Mouse (Mus musculus) layer of hippocampus, postnatal 10 days (tissue): ENCODE results near the gene Pamr1. TPM values are rescaled to one million over a fixed set of nuclear protein-coding genes. Genes with fewer than 3 reads are reported as not detected.

Experiments used
- DNase-seq, 2 experiments: peaks; one replicate each; pipeline ENCODE4 v3.0.0; 2021; ENCODE audit warnings: low spot score in 2 of 2
- total RNA-seq, 2 experiments: library from RNA; stranded (reverse); gene quantifications; 2 replicates each; pipeline ENCODE4 v1.2.3; 2021

The Pamr1 gene
- total RNA-seq, 2 experiments from 2014 or later, result 11.1 to 13.3 TPM

DNA sequence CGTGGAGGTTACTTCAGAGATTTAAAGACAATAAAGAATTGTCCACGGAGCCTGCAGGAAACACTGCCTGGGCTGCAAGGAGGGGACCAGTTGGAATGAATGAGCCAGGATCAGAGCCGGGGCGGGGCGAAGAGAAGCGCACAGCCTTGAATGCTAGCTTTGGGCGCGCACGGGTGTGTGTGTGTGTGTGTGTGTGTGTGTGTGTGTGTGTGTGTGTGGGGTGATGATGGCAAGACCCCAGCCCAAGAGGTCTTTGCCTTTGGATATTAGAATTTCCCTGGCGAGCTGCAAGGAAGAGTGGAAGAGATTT lies 109.7 kb downstream of the Pamr1 start:
- DNase-seq, result no peak

DNA sequence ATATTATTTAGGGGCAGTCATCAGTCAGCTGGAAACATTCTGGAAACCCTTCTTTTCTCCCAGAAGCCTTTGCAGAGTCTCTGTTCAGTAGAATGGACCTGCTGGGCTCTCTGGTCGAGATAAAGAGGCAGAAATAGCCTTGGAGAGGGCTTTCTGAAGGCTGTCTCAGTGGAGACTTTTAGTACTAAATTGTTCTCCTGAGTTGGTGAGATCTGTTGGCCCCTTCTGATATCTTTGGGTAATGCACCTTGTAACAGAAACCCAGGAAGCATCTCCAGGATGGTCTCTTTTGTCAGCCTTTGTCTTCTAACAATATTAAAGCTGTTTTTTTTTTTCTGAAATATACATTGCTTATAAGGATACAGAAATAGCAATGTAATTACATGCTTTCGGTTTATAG lies 111.2 kb downstream of the Pamr1 start:
- DNase-seq, result no peak

DNA sequence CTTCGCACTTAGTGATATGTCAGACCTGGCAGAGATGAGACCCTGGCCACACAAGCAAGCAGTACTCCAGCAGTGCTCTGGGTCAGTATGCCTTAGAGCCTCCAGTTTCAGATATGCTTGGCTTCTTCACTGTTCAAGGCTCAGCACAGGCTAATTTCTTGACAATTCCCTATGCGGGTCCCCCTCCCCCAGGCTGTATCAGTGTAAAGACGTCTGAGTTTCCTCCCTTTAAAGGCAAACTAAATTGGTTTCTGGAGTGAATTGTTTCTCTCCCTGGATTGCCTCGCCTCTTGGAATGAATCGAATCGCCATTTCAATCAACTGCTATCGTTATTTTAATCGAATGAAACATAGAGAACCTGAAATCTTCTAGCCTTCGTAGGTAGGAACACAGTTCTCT lies 113.1 kb downstream of the Pamr1 start:
- no peak for DNase-seq

- DNase-seq, result no peak
Observed at GRCm38 (mm10) chr2:102663339-102663738, 113.5 kb downstream of the Pamr1 start.

- DNase-seq, result no peak
Observed at GRCm38 (mm10) chr2:102663865-102664264, 114.1 kb downstream of the Pamr1 start.

- no peak for DNase-seq
Observed at GRCm38 (mm10) chr2:102667981-102668380, 118.2 kb downstream of the Pamr1 start.

- DNase-seq, result no peak
Observed at GRCm38 (mm10) chr2:102669580-102669979, 119.8 kb downstream of the Pamr1 start.

DNA sequence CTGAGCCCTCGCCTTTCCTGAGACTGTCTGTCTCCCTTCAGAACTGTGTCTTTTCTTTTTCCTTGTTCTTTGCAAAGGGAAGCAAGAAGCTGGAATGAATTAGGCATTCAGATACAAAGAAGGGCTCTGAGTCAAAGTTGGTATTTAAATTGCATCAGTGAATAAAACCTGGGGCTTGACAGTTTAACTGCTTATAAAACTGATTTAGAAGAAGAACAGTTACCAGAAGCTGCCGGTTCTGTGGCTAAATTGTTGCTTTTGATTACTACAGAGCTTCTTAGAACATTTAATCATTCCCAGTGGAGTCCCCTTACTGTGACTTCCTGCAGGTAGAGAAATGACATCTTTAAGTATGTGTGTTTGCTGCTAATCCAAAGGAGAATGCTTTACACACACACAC lies 124.8 kb downstream of the Pamr1 start:
- DNase-seq, result no peak

DNA sequence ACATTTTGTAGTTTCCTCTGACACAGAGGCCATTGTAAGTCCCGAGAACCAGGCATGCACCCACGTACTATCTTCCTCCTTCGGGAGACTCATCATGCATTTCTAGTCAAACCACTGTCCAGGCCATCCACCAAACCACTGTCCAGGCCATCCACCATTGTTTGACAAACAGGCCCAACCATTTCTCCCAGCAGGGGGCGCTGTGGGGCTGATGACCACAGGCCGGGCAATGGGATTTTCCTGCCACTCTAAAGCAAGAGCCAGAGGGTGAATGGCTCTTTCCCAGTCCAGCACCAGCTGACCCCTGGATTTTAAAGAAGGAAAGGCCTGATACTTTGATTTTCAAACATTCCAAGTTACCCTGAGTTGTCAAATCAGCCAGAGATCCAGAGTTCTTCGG lies 125.5 kb downstream of the Pamr1 start:
- peak; percentile 78 to 80 for DNase-seq

DNA sequence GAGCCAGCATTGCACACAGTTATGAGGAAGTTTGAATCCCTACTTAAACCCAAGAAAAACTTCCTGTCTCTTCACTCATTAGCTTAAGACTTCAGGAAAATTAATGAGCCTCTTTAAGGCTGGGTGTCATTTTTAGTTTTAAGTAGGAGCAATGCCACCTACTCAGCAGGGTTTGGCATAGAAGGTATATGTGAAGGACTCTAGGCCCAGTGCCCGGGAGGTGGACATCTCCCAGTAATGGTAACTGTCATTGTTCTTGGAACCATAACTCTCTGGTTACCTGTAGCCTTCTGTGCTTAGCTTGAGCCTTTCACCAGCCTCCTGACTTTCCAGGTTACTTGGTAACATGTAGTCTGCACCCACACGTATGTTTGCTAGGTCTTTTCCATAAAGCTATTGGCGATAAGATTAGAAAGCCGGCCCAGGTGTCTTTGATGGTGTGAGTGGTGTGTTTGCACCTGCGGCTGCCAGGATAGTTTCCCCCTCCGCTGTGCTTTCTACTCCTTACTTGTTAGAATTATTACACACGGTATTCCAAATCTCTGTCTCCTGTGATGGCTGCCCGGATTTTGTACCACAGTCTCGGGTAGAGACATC lies 127.0 kb downstream of the Pamr1 start:
- peak in 1 of 2 experiments; percentile 15 for DNase-seq

GRCm38 (mm10) chr2:102677400-102677799 lies 127.6 kb downstream of the Pamr1 start:
- no peak for DNase-seq

DNA sequence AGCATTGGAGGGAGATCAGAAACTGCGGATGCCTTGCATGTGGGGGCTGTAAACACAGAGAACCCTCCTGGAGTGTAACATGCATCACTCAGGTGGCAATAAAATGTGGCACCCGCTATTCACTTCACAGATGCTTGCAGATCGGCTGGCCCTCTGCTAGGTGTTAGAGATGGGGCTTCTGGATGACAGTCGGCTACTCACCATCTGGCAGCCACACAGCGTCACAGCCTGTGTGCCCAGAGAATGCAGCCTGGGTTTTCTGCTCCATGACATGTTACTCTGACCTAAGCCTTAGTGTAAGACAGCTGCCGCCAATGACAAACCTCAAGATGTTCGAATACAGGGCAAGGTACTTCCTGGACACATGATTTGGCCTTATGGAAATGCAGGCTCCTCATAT lies 131.5 kb downstream of the Pamr1 start:
- no peak for DNase-seq

DNA sequence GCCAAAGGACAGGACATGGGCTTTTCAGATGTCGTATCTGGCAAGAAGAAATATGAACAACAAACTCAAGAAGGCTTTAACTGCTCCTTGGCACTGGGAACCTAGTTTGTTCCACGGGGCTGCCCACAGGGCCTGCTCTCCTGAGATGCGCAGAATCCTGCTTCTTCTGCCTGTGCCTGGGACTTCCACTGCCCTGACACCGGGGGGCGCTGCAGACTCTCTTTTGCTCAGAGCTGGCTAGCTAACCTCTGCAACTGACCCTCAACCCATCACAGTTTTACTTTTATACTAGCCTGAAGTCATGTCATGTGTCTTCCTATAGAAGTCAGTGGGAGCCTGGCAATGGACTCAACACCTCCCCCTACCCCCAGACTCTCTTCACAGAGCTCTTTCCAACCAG lies 132.4 kb downstream of the Pamr1 start:
- DNase-seq, result peak; percentile 63 to 69

GRCm38 (mm10) chr2:102685371-102686107 lies 135.7 kb downstream of the Pamr1 start:
- DNase-seq, result no peak

DNA sequence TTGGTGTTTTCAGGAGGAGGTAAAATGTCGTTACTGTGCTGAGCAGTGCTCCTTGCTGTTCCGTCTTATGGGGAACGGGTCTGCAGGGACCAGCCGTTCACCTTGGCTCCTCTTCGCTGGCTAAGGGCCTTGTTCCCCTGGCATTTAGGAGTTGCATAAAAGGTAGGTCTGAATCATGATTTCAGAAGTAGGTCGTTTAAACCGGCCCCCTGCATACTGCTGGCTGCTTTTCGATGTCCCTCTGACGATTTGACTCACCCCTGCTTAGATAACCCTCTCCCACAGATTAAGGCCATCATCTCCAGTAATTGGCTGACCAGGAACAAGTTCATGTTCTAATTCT lies 136.3 kb downstream of the Pamr1 start:
- no peak for DNase-seq

Other genes with a start within 250 kb of the Pamr1 start
- gene Trim44, start 142.2 kb upstream of the Pamr1 start, total RNA-seq, result 100 to 1,000 TPM; 162 to 165 TPM
- 10 to 100 TPM; 64.8 to 72.0 TPM for gene Fjx1, start 97.5 kb upstream of the Pamr1 start, total RNA-seq
- gene Slc1a2, start 108.6 kb downstream of the Pamr1 start, total RNA-seq, result 1,000 to 10,000 TPM; 1,474 to 1,476 TPM